Mouse (Mus musculus) heart, adult 2 months (tissue): ENCODE measurements around the gene Unc45a.

Experiments
- CTCF ChIP-seq: fragments of 200-600 bp; IDR thresholded peaks from 2 replicates; pipeline ENCODE4 v1.8.1; 2022; ENCODE audit warnings: antibody characterized with exemption, mild to moderate bottlenecking, moderate library complexity
- EP300 ChIP-seq: fragments of 200-500 bp; IDR thresholded peaks from 2 replicates; pipeline ENCODE4 v1.6.1; 2011; ENCODE audit warnings: low read depth, low read length, control low read depth; ENCODE audit not compliant: insufficient read depth
- POLR2A ChIP-seq: fragments of 200-500 bp; IDR thresholded peaks from 2 replicates; pipeline ENCODE4 v1.6.1; 2011; ENCODE audit warnings: mild to moderate bottlenecking, low read depth, low read length, control low read depth; ENCODE audit not compliant: insufficient read depth

GRCm38 (mm10) chr7:80376192-80376591 is 35.4 kb upstream of the Unc45a start:
- TF ChIP-seq CTCF (no peak), EP300 (no peak), POLR2A (no peak)
